16 mouse cellular contexts compared by ENCODE assay signal in the genomic region with DNA sequence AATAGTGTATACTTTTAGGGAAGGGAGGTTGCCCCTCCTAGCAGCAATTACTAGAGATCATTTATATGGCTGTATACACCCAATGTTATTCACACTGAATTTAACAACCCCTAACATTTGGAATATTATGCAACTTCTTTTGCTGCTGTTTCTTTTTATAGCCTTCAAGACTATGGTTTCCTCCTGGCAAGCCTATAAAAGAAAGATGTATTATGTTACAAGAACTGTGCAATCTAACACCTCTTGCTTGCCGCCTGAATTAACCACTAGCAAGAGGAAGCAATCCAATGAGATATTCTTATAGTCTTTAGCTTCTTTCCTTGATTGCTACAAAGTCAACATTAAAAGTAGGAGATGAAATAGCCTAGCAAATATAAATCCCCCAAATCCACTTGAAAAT. TPM values are rescaled to one million over a fixed set of nuclear protein-coding genes. Genes with fewer than 3 reads are reported as not detected.
"Had no signal": no experiment of that assay in that cellular context is flagged by ENCODE, and none has a peak within 500 bp of the region (broad histone marks: within the 10 kb centered on the region; RNA-seq: fewer than 3 reads in every experiment).

No protein-coding gene starts in this region.

- H3K27ac ChIP-seq: limb, embryonic 15.5 days; liver, embryonic 12.5 days; midbrain, embryonic 12.5 days; stomach, embryonic 15.5 days had no signal

- H3K27me3 ChIP-seq: limb, embryonic 15.5 days; liver, embryonic 12.5 days; megakaryocyte, embryonic 14.5 days; midbrain, embryonic 12.5 days; stomach, embryonic 15.5 days had no signal

- H3K4me3 ChIP-seq: limb, embryonic 15.5 days; liver, embryonic 12.5 days; megakaryocyte, embryonic 14.5 days; midbrain, embryonic 12.5 days; stomach, embryonic 15.5 days had no signal

- H3K4me2 ChIP-seq: limb, embryonic 15.5 days; liver, embryonic 12.5 days; lung, embryonic 14.5 days; midbrain, embryonic 12.5 days; stomach, embryonic 15.5 days had no signal

- H3K9ac ChIP-seq: limb, embryonic 15.5 days; liver, embryonic 12.5 days; lung, embryonic 14.5 days; midbrain, embryonic 12.5 days; stomach, embryonic 15.5 days had no signal

- H3K4me1 ChIP-seq: limb, embryonic 15.5 days; liver, embryonic 12.5 days; megakaryocyte, embryonic 14.5 days; midbrain, embryonic 12.5 days; stomach, embryonic 15.5 days had no signal

- DNase-seq: kidney, adult 9 months; kidney, postnatal 4 days; lung, embryonic 14.5 days; lung, postnatal 10 days; lung, postnatal 4 days; right cerebral cortex, postnatal 14 days; thymus, postnatal 36 days had no signal

- H3K9me3 ChIP-seq: limb, embryonic 15.5 days; liver, embryonic 12.5 days; megakaryocyte, embryonic 14.5 days; midbrain, embryonic 12.5 days; stomach, embryonic 15.5 days had no signal

- ATAC-seq: intestine, postnatal 0 days; liver, embryonic 12.5 days; midbrain, embryonic 16.5 days had no signal

- H3K36me3 ChIP-seq: limb, embryonic 15.5 days; liver, embryonic 12.5 days; midbrain, embryonic 12.5 days; stomach, embryonic 15.5 days had no signal

RNA-seq across cellular contexts. Expression of a gene that starts 57.5 kb away (rescaled TPM):
- polyA plus RNA-seq: intestine, postnatal 0 days; limb, embryonic 15.5 days; liver, embryonic 16.5 days; lung, embryonic 14.5 days; midbrain, embryonic 12.5 days; neural tube, embryonic 14.5 days had no signal
